Mouse (Mus musculus) heart, embryonic 15.5 days (tissue): ENCODE data around the gene Rpl26. TPM values are rescaled to one million over a fixed set of nuclear protein-coding genes. Genes with fewer than 3 reads are reported as not detected.

Source experiments
- ATAC-seq: fragments of 200-750 bp; cut with Nextera tagmentation; replicated peaks from 2 replicates; pipeline ENCODE4 v1.8.0; 2017; ENCODE audit warnings: low read depth, moderate TSS enrichment; ENCODE audit not compliant: insufficient number of reproducible peaks, insufficient read depth, low FRiP score
- H3K27ac ChIP-seq: fragments of 300-500 bp; sonication (generic); 2 replicates; pipeline ENCODE4 v1.5.1; 2015; ENCODE audit warnings: mild to moderate bottlenecking, inconsistent platforms
- H3K27me3 ChIP-seq: fragments of 300-500 bp; sonication (generic); 2 replicates; pipeline ENCODE4 v1.6.1; 2015; ENCODE audit warnings: inconsistent platforms
- H3K36me3 ChIP-seq: fragments of 300-500 bp; sonication (generic); 2 replicates; pipeline ENCODE4 v1.6.1; 2015; ENCODE audit warnings: mild to moderate bottlenecking, inconsistent platforms
- H3K4me1 ChIP-seq: fragments of 300-500 bp; sonication (generic); replicated peaks from 2 replicates; pipeline ENCODE4 v1.6.1; 2015; ENCODE audit warnings: inconsistent platforms
- H3K4me2 ChIP-seq: fragments of 300-500 bp; sonication (generic); 2 replicates; pipeline ENCODE4 v1.6.1; 2015; ENCODE audit warnings: inconsistent platforms, mild to moderate bottlenecking, moderate library complexity
- H3K4me3 ChIP-seq: fragments of 300-500 bp; sonication (generic); 2 replicates; pipeline ENCODE4 v1.5.1; 2015; ENCODE audit warnings: mild to moderate bottlenecking, inconsistent platforms
- H3K9ac ChIP-seq: fragments of 300-500 bp; sonication (generic); 2 replicates; pipeline ENCODE4 v1.6.1; 2015; ENCODE audit warnings: mild to moderate bottlenecking, inconsistent platforms
- H3K9me3 ChIP-seq: fragments of 300-500 bp; sonication (generic); replicated peaks from 2 replicates; pipeline ENCODE4 v1.6.1; 2016; ENCODE audit warnings: inconsistent platforms
- WGBS: fragments of 180-500 bp; shearing (Covaris S2); methylation state at CpG from one replicate; pipeline ENCODE4 v1.1.7; 2015; ENCODE audit warnings: mixed read lengths; 5-methylcytosine and 5-hydroxymethylcytosine counted together
- polyA plus RNA-seq: library from polyadenylated mRNA; unstranded; fragments of >200 nt; fragmentation: Nextera tagmentation; extraction: Ambion mirVana; gene quantifications from 2 replicates; pipeline ENCODE4 v1.2.1, GENCODE M21; 2015

The Rpl26 gene
- polyA plus RNA-seq, 1 experiment from 2014 or later, result 557 TPM

GRCm38 (mm10) chr11:68891823-68892222 is 9.6 kb upstream of the Rpl26 start:
- no peaks in the 10 kb centered on the region for H3K27me3 ChIP-seq
- no peak for ATAC-seq
- no peaks in the 10 kb centered on the region for H3K9me3 ChIP-seq
- WGBS, result 57% methylated on average over 5 of the region's 5 CpGs
- no peak overlapping the region for H3K9ac ChIP-seq
- H3K4me1 ChIP-seq, result peaks cover 2% of the 10 kb centered on the region; the same call in 1 of the 2 replicates
- no peaks in the 10 kb centered on the region for H3K36me3 ChIP-seq
- H3K4me3 ChIP-seq, result no peak overlapping the region
- H3K4me2 ChIP-seq, result no peak overlapping the region
- H3K27ac ChIP-seq, result no peak overlapping the region

- Histone ChIP-seq H3K9me3 (no peaks in the 10 kb centered on the region), H3K4me1 (peaks cover 2% of the 10 kb centered on the region; the same call in 1 of the 2 replicates), H3K4me2 (peak overlapping the region; percentile 16; the same call in 1 of the 2 replicates), H3K4me3 (no peak overlapping the region), H3K27me3 (no peaks in the 10 kb centered on the region), H3K27ac (no peak overlapping the region; the same call in 1 of the 2 replicates), H3K36me3 (no peaks in the 10 kb centered on the region), H3K9ac (no peak overlapping the region)
- 0 out of 2 replicates have a peak, but pooled peaks have one; percentile 50 for ATAC-seq
- WGBS, result 46% methylated on average over 15 of the region's 15 CpGs
These were observed 9.1 kb upstream of the Rpl26 start for GRCm38 (mm10) chr11:68892233-68892832.

- Histone ChIP-seq H3K4me1 (peaks cover 2% of the 10 kb centered on the region; the same call in 1 of the 2 replicates), H3K27me3 (no peaks in the 10 kb centered on the region), H3K36me3 (no peaks in the 10 kb centered on the region), H3K27ac (no peak overlapping the region), H3K4me3 (no peak overlapping the region), H3K9me3 (no peaks in the 10 kb centered on the region), H3K4me2 (no peak overlapping the region), H3K9ac (no peak overlapping the region)
- 61% methylated on average over 12 of the region's 12 CpGs for WGBS
- ATAC-seq, result no peak
These were observed 7.4 kb upstream of the Rpl26 start for GRCm38 (mm10) chr11:68893911-68894464.

GRCm38 (mm10) chr11:68896247-68896646 is 5.1 kb upstream of the Rpl26 start:
- Histone ChIP-seq H3K4me2 (no peak overlapping the region), H3K9me3 (no peaks in the 10 kb centered on the region), H3K27ac (no peak overlapping the region), H3K9ac (no peak overlapping the region), H3K4me3 (no peak overlapping the region), H3K27me3 (peaks cover 3% of the 10 kb centered on the region; the same call in 1 of the 2 replicates), H3K4me1 (peaks cover 8% of the 10 kb centered on the region), H3K36me3 (no peaks in the 10 kb centered on the region)
- no peak for ATAC-seq
- 90% methylated on average over 5 of the region's 5 CpGs for WGBS

GRCm38 (mm10) chr11:68897120-68897519 is 4.3 kb upstream of the Rpl26 start:
- no peak overlapping the region for H3K27ac ChIP-seq
- H3K4me1 ChIP-seq, result peaks cover 6% of the 10 kb centered on the region
- H3K36me3 ChIP-seq, result no peaks in the 10 kb centered on the region
- no peak for ATAC-seq
- H3K9me3 ChIP-seq, result no peaks in the 10 kb centered on the region
- H3K9ac ChIP-seq, result no peak overlapping the region
- H3K27me3 ChIP-seq, result peaks cover 3% of the 10 kb centered on the region; the same call in 1 of the 2 replicates
- H3K4me2 ChIP-seq, result no peak overlapping the region
- H3K4me3 ChIP-seq, result no peak overlapping the region
- 48% methylated on average over 4 of the region's 4 CpGs for WGBS

GRCm38 (mm10) chr11:68897838-68898237 is 3.5 kb upstream of the Rpl26 start:
- H3K9me3 ChIP-seq, result no peaks in the 10 kb centered on the region

GRCm38 (mm10) chr11:68898790-68899189 is 2.6 kb upstream of the Rpl26 start:
- H3K27me3 ChIP-seq, result peaks cover 3% of the 10 kb centered on the region; the same call in 1 of the 2 replicates
- ATAC-seq, result no peak
- H3K9ac ChIP-seq, result no peak overlapping the region
- H3K4me1 ChIP-seq, result peaks cover 12% of the 10 kb centered on the region
- no peak overlapping the region for H3K4me2 ChIP-seq
- 62% methylated on average over 6 of the region's 6 CpGs for WGBS
- H3K27ac ChIP-seq, result no peak overlapping the region
- H3K4me3 ChIP-seq, result no peak overlapping the region
- peaks cover 12% of the 10 kb centered on the region for H3K36me3 ChIP-seq
- no peaks in the 10 kb centered on the region for H3K9me3 ChIP-seq

More at GRCm38 (mm10) chr11:68897838-68898237, 3.5 kb upstream of the Rpl26 start:
- no peak for ATAC-seq
- H3K27me3 ChIP-seq, result peaks cover 3% of the 10 kb centered on the region; the same call in 1 of the 2 replicates
- 66% methylated on average over 6 of the region's 6 CpGs for WGBS
- H3K9ac ChIP-seq, result no peak overlapping the region
- H3K27ac ChIP-seq, result no peak overlapping the region
- H3K4me3 ChIP-seq, result no peak overlapping the region
- no peak overlapping the region for H3K4me2 ChIP-seq
- peaks cover 3% of the 10 kb centered on the region; the same call in 1 of the 2 replicates for H3K36me3 ChIP-seq
- peaks cover 11% of the 10 kb centered on the region for H3K4me1 ChIP-seq

- Histone ChIP-seq H3K27me3 (peaks cover 3% of the 10 kb centered on the region; the same call in 1 of the 2 replicates), H3K4me3 (no peak overlapping the region), H3K27ac (no peak overlapping the region), H3K36me3 (peaks cover 22% of the 10 kb centered on the region), H3K4me1 (peaks cover 12% of the 10 kb centered on the region), H3K9ac (no peak overlapping the region), H3K4me2 (no peak overlapping the region), H3K9me3 (no peaks in the 10 kb centered on the region)
- no peak for ATAC-seq
- WGBS, result 83% methylated on average over 8 of the region's 8 CpGs
These were observed 1.6 kb upstream of the Rpl26 start for GRCm38 (mm10) chr11:68899815-68900214.

GRCm38 (mm10) chr11:68900519-68901350 is 648 bp upstream of the Rpl26 start:
- Histone ChIP-seq H3K27me3 (peaks cover 3% of the 10 kb centered on the region; the same call in 1 of the 2 replicates), H3K27ac (no peak overlapping the region), H3K9me3 (no peaks in the 10 kb centered on the region), H3K36me3 (peaks cover 32% of the 10 kb centered on the region), H3K9ac (peak overlapping the region; percentile 49), H3K4me1 (peaks cover 12% of the 10 kb centered on the region), H3K4me3 (peak overlapping the region; percentile 97), H3K4me2 (peak overlapping the region; percentile 83)
- ATAC-seq, result peak; percentile 4; the same call in 1 of the 2 replicates
- WGBS, result 26% methylated on average over 31 of the region's 31 CpGs

- H3K4me3 ChIP-seq, result peak overlapping the region; percentile 97
- under 1% methylated on average over 10 of the region's 10 CpGs for WGBS
These were observed 623 bp downstream of the Rpl26 start for GRCm38 (mm10) chr11:68902047-68902364.

GRCm38 (mm10) chr11:68902367-68902766 is 984 bp downstream of the Rpl26 start:
- WGBS, result 3% methylated on average over 11 of the region's 11 CpGs
- Histone ChIP-seq H3K9me3 (no peaks in the 10 kb centered on the region), H3K4me3 (peak overlapping the region; percentile 97), H3K36me3 (peaks cover 38% of the 10 kb centered on the region), H3K9ac (peak overlapping the region; percentile 94), H3K27me3 (peaks cover 3% of the 10 kb centered on the region; the same call in 1 of the 2 replicates), H3K4me2 (peak overlapping the region; percentile 83), H3K4me1 (peaks cover 12% of the 10 kb centered on the region), H3K27ac (peak overlapping the region; percentile 6; the same call in 1 of the 2 replicates)
- no peak for ATAC-seq

More at GRCm38 (mm10) chr11:68902047-68902364, 623 bp downstream of the Rpl26 start:
- Histone ChIP-seq H3K9ac (peak overlapping the region; percentile 94), H3K27me3 (peaks cover 3% of the 10 kb centered on the region; the same call in 1 of the 2 replicates), H3K27ac (peak overlapping the region; percentile 91), H3K4me2 (peak overlapping the region; percentile 83), H3K9me3 (no peaks in the 10 kb centered on the region), H3K36me3 (peaks cover 38% of the 10 kb centered on the region), H3K4me1 (peaks cover 12% of the 10 kb centered on the region)
- no peak for ATAC-seq
